Mouse (Mus musculus): ENCODE measurements around the gene Casp8ap2. TPM values are rescaled to one million over a fixed set of nuclear protein-coding genes. Genes with fewer than 3 reads are reported as not detected.

Casp8ap2 gene
- polyA plus RNA-seq, 1 experiment from 2014 or later: 39.7 TPM

DNA sequence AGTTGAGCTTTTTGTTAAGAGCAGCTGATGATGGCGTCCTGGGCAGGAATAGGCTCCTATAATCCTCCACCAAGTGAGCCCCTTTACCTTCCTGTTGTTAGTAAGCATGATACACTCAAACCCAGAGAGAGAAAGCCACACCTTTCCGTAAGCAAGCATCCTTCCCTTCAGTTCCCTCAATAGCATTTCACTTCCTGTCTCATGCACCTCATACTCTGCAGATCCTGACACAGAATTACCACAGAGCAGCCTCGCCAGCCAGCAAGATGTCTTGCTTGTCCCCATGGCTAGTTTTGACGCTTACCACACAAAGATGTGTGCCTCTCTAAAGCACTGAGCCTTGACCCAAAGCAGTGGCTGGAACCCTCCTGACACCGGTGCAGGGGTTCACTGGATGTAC, 27.7 kb upstream of the Casp8ap2 start:
- Histone ChIP-seq H3K4me1 (replicated peaks) (no peaks in the 10 kb centered on the region), H3K9me3 (no peaks in the 10 kb centered on the region), H3K9ac (no peak overlapping the region), H3K27me3 (no peaks in the 10 kb centered on the region), H3K36me3 (no peaks in the 10 kb centered on the region), H3K4me2 (no peak overlapping the region), H3K4me3 (no peak overlapping the region), H3K27ac (replicated peaks) (no peak overlapping the region)
- no peak for ATAC-seq (ENCODE audit: low read depth)
- WGBS: 89% methylated on average over 5 of the region's 5 CpGs

DNA sequence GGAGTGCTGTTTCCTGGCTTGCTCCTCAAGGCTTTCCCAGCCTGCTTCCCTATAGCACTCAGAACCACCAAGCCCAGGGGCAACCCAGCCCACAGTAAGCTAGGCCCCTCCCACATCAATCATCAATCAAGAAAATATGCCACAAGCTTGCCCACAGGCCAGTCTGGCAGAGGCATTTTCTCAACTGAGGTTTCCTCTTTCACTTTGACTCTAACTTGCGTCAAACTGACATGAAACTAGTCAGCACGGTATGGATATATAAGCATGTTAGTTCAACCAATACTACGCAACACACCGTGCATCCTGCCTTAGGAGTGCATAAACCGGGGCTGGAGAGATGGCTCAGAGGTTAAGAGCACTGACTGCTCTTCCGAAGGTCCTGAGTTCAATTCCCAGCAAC, 27.0 kb upstream of the Casp8ap2 start:
- H3K4me1 ChIP-seq (replicated peaks): no peaks in the 10 kb centered on the region
- ATAC-seq (ENCODE audit: low read depth): no peak
- WGBS: 90% methylated on average over 6 of the region's 6 CpGs
- H3K27me3 ChIP-seq: no peaks in the 10 kb centered on the region
- H3K4me3 ChIP-seq: no peak overlapping the region
- no peaks in the 10 kb centered on the region for H3K9me3 ChIP-seq
- H3K4me2 ChIP-seq: no peak overlapping the region
- no peak overlapping the region for H3K27ac ChIP-seq (replicated peaks)
- no peak overlapping the region for H3K9ac ChIP-seq
- no peaks in the 10 kb centered on the region for H3K36me3 ChIP-seq

DNA sequence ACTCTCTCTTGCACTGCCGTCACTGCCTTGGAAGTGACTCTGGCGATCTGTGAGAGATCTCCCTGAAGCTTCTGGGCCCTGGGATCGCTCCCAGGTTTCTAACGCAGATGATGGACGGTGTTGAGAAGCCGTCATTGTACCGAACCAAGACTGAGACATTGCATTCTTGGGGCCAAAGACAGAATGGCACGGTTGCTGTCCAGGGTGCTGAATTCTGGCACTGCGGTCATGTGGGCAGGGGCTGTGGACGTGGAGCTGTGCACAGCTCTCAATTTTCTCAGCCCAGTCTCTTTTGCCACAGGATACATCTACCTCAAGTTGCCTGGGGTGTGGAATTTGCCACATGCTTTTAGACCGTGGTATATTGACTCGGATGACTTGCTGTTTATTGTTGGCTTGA, 14.1 kb upstream of the Casp8ap2 start:
- Histone ChIP-seq H3K4me3 (no peak overlapping the region), H3K4me1 (replicated peaks) (no peaks in the 10 kb centered on the region), H3K9me3 (no peaks in the 10 kb centered on the region), H3K4me2 (no peak overlapping the region), H3K36me3 (no peaks in the 10 kb centered on the region), H3K27me3 (no peaks in the 10 kb centered on the region), H3K27ac (replicated peaks) (no peak overlapping the region), H3K9ac (no peak overlapping the region)
- WGBS: 31% methylated on average over 12 of the region's 12 CpGs
- no peak for ATAC-seq (ENCODE audit: low read depth)

DNA sequence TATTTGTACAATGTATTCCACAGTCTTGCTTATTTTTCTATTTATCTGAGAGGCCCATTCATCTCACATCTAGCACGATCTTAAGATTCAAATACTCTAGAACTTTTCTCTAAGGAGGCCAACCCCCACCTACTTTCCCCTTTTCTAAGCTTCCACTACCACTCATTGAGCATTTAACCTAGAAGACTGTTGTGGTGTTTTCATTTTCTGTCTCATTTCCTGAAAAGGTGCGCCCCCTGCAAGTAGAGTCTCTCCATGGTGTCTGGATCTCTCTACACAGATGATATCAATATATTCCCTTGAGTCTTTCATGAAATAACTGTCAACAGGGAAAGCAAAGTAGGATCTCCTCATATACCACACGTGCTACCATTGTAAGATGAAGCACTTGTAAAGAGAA, 12.6 kb upstream of the Casp8ap2 start, which contains the start of gene Gja10:
Gja10 (minus strand) TSS at position 101 of the 400 bp plus-strand sequence.
- ATAC-seq (ENCODE audit: low read depth): no peak
- H3K4me1 ChIP-seq (replicated peaks): no peaks in the 10 kb centered on the region
- H3K9ac ChIP-seq: no peak within 1 kb of the TSS
- no peaks in the 10 kb centered on the region for H3K9me3 ChIP-seq
- no peak within 1 kb of the TSS for H3K4me2 ChIP-seq
- no peaks in the 10 kb centered on the region for H3K36me3 ChIP-seq
- no peaks in the 10 kb centered on the region for H3K27me3 ChIP-seq
- 68% methylated on average over 3 of the region's 3 CpGs for WGBS
- no peak within 1 kb of the TSS for H3K27ac ChIP-seq (replicated peaks)
- no peak within 1 kb of the TSS for H3K4me3 ChIP-seq

DNA sequence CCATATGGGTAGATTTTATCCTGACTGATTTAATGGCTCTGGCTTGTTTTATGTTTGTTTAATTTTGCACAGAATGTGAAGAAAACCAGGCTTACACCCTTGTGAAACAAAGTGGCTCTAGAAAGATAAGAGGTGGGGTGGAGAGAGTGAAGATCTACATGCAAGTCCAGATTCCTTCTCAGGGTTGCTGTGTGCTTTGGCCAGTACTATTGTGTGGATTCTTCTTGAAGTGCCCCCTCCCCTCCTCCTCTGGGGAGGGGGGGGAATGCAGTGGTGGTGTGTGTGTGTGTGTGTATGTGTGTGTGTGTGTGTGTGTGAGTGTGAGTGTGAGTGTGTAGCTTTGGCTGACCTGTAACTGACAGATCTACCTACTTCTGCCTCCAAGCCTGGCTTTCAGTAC, 6.4 kb downstream of the Casp8ap2 start:
- H3K9ac ChIP-seq: no peak overlapping the region
- peaks cover 10% of the 10 kb centered on the region for H3K36me3 ChIP-seq
- no peak overlapping the region for H3K27ac ChIP-seq (replicated peaks)
- no peak for ATAC-seq (ENCODE audit: low read depth)
- no peaks in the 10 kb centered on the region for H3K27me3 ChIP-seq
- peaks cover 9% of the 10 kb centered on the region for H3K4me1 ChIP-seq (replicated peaks)
- no peak overlapping the region for H3K4me2 ChIP-seq
- H3K4me3 ChIP-seq: no peak overlapping the region
- H3K9me3 ChIP-seq: no peaks in the 10 kb centered on the region

DNA sequence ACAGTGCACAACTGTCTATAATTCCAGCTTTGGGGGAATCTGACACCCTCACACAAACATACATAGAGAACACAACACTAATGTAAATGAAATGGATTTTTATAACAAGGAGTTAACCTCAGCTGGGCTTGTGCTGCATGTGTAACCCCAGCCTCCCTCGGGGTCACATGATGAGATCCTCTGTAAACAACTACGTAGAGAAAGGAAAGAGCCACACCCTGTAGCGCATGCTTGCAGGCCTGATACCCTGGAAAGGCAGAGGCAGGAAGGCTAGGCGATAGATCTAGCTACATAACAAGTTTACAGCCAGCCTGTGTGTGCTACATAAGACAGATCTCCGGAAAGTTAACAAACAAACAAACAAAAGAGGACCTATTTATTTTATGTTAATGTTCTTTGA, 36.4 kb downstream of the Casp8ap2 start:
- 86% methylated on average over 5 of the region's 5 CpGs for WGBS

DNA sequence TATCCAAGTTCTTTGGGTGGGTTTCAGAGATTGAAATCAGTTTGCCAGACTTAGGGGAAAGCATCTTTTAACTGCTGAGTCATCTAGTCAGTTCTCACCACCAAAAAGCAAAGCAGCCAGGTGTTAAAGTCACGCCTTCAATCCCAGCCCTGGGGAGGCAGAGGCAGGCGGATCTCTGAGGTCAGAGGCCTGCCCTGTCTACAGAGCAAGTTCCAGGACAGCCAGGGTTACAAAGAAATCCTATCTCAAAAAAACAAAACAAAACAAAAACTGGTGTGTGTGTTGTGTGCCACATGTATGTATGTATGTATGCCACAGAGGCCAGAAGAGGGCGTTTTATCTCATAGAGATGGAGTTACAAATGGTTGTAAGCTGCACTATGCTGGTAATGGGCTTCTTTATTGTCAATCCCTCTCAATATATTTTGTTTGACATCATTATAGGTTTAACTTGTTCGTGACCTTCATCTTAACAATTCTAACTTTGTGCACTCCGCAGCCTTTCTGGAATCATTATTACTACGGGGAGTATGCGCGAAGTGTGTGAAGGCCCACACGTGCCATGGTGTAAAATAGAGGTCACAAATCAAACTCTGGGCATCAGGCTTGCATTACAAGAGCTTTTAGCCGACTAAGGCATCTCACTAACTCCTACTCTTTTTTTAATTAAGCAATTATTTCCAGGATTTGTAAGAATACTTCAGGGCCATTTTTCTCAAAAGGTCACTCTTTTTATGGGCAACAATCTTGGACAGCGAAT, 41.1 kb downstream of the Casp8ap2 start:
- 48% methylated on average over 11 of the region's 11 CpGs for WGBS
- ATAC-seq (ENCODE audit: low read depth): peak; percentile 60
- H3K27me3 ChIP-seq: no peaks in the 10 kb centered on the region
- H3K4me2 ChIP-seq: peak overlapping the region; percentile 82
- peaks cover 20% of the 10 kb centered on the region for H3K36me3 ChIP-seq
- peak overlapping the region; percentile 79 for H3K9ac ChIP-seq
- H3K9me3 ChIP-seq: no peaks in the 10 kb centered on the region
- H3K4me1 ChIP-seq (replicated peaks): peaks cover 19% of the 10 kb centered on the region
- H3K4me3 ChIP-seq: peak overlapping the region; percentile 95
- peak overlapping the region; percentile 84 for H3K27ac ChIP-seq (replicated peaks)

More for the DNA sequence above, 36.4 kb downstream of the Casp8ap2 start:
- Histone ChIP-seq H3K36me3 (peaks cover 46% of the 10 kb centered on the region), H3K9ac (no peak overlapping the region), H3K4me2 (no peak overlapping the region), H3K9me3 (no peaks in the 10 kb centered on the region), H3K27ac (replicated peaks) (no peak overlapping the region), H3K27me3 (no peaks in the 10 kb centered on the region), H3K4me1 (replicated peaks) (peaks cover 7% of the 10 kb centered on the region), H3K4me3 (no peak overlapping the region)
- no peak for ATAC-seq (ENCODE audit: low read depth)

DNA sequence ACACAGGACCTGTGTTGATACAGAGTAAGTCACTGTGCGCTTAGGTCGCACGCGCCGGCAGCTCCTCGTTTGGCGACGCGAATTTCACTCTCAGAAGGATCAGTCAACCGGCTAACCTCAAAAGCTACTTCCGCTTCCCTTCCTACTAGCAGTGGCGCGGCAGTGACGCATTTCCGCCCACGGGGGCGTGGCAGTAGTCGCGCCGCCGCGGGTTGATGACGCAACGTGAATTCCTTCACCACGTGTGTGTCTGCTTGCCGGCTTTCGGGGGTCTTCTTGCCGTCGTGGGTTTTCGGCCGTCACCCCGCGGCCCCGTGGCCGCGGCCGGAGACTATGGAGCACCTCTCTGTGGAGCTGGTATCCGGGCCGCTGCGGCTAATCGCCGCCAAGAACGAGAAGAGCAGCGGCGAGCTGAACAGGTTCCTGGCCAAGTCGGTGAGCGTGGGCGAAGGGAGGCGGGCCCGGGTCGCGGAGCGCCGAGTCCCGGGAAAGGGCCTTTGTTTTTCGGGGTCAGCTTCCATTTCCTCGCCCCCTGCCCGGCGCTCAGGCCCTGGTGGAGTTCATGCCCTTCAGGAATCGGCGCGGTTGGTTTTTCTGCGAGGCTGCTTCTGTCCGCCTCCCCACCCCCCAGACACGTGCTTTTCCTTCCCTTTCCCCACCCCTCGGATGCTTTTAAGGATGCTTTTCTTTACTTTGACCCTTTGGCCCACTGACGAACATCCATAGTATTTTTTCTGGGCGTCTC, 41.8 kb downstream of the Casp8ap2 start, which contains the start of gene Mdn1:
Mdn1 (plus strand) TSS at position 202 of the 745 bp plus-strand sequence.
- 0% methylated on average over 68 of the region's 68 CpGs for WGBS
- Histone ChIP-seq H3K9me3 (no peaks in the 10 kb centered on the region), H3K9ac (peak within 1 kb of the TSS; percentile 79), H3K27ac (replicated peaks) (peak within 1 kb of the TSS; percentile 84), H3K36me3 (peaks cover 15% of the 10 kb centered on the region), H3K4me1 (replicated peaks) (peaks cover 19% of the 10 kb centered on the region), H3K4me2 (peak within 1 kb of the TSS; percentile 82), H3K4me3 (peak within 1 kb of the TSS; percentile 95), H3K27me3 (no peaks in the 10 kb centered on the region)
- peak; percentile 95 for ATAC-seq (ENCODE audit: low read depth)

DNA sequence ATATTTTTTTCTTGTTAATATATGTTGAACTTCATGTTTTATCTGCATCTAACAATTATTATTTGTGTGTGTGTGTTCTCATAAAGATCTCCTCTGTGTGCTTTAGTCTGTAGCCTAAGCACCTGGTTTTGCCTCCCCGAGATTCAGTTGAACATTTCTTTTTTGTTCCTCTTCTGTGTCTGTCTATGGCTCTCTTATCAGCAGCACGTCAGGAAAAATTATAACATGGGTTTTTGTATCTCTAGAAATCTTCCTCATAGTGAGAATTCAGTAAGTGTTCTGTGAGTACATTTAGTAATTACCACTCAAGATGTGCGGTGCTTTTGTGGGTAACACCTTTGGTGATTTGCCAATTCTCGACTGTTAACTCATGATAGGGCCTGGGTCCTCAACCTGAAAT, 50.6 kb downstream of the Casp8ap2 start:
- ATAC-seq (ENCODE audit: low read depth): no peak
- Histone ChIP-seq H3K27me3 (no peaks in the 10 kb centered on the region), H3K4me1 (replicated peaks) (no peaks in the 10 kb centered on the region), H3K27ac (replicated peaks) (no peak overlapping the region), H3K4me2 (no peak overlapping the region), H3K9ac (no peak overlapping the region), H3K4me3 (no peak overlapping the region), H3K9me3 (no peaks in the 10 kb centered on the region), H3K36me3 (peaks cover 71% of the 10 kb centered on the region)
- 96% methylated on average over 4 of the region's 4 CpGs for WGBS

DNA sequence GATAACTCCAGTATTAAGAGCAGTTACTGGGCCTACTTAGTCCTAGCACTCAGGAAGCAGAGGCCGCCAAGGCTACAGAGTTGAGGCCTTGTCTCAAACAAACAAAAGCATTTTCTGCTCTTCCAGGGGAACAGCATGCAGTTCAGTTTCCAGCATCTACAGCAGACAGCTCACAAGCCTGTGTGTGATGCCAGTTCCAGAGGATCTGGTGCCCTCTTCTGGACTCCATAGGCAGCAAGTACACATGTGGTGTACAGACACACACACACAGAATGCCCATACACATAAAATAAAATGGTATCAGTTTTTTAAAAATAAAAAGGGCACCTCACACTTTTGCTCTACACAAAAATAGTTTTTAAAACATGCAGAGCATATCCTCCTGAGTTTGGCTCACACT, 53.0 kb downstream of the Casp8ap2 start:
- no peaks in the 10 kb centered on the region for H3K9me3 ChIP-seq
- H3K27ac ChIP-seq (replicated peaks): no peak overlapping the region
- peaks cover 86% of the 10 kb centered on the region for H3K36me3 ChIP-seq
- no peaks in the 10 kb centered on the region for H3K27me3 ChIP-seq
- 91% methylated on average over 1 of the region's 1 CpGs for WGBS
- H3K4me3 ChIP-seq: no peak overlapping the region
- H3K4me2 ChIP-seq: no peak overlapping the region
- no peak for ATAC-seq (ENCODE audit: low read depth)
- H3K4me1 ChIP-seq (replicated peaks): no peaks in the 10 kb centered on the region
- no peak overlapping the region for H3K9ac ChIP-seq

DNA sequence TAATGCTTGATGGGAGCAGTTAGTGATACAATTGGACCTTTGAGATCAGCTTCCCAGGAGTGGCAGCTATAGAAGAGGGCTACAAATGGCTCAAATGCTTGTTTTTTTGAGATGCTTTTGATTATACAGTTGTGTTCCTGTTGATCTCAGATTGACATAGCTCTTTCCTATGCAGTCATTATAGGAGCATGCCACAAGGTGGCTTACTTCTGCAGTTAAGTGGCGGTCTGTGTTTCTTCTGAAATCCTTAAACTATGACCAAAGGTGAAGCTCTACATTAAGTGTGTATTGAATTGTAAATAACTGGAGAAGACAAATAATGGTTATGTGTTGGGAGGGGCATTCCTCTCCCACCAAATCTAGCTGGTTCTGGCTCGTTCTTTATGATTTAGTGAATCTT, 54.6 kb downstream of the Casp8ap2 start:
- 92% methylated on average over 2 of the region's 2 CpGs for WGBS
- H3K4me2 ChIP-seq: no peak overlapping the region
- H3K4me1 ChIP-seq (replicated peaks): no peaks in the 10 kb centered on the region
- H3K27me3 ChIP-seq: no peaks in the 10 kb centered on the region
- H3K36me3 ChIP-seq: peaks cover 84% of the 10 kb centered on the region
- no peak for ATAC-seq (ENCODE audit: low read depth)
- H3K27ac ChIP-seq (replicated peaks): no peak overlapping the region
- no peak overlapping the region for H3K9ac ChIP-seq
- no peak overlapping the region for H3K4me3 ChIP-seq
- H3K9me3 ChIP-seq: no peaks in the 10 kb centered on the region

DNA sequence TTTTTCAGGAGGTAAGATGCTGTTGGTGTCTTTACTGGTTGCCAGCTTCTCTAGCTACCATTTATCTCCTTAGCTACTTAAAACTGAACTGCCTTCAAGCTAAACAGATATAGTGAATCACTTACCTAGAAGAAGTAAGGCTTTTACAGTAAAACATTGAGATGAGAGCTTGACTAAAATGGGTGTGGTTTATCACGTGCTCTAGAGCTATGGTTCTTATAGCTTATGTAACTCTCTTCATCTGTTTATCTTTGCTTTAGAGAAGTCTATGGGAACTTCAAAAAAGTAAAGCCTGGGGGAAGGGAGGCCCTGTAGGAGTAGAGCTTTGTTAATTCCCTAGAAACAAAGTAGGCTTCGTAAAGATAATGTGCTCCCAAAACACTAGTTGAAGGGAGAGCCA, 58.8 kb downstream of the Casp8ap2 start:
- Histone ChIP-seq H3K36me3 (peaks cover 95% of the 10 kb centered on the region), H3K4me1 (replicated peaks) (no peaks in the 10 kb centered on the region), H3K27me3 (no peaks in the 10 kb centered on the region), H3K9ac (no peak overlapping the region), H3K9me3 (no peaks in the 10 kb centered on the region), H3K4me3 (no peak overlapping the region), H3K4me2 (no peak overlapping the region), H3K27ac (replicated peaks) (no peak overlapping the region)
- ATAC-seq (ENCODE audit: low read depth): no peak
- 96% methylated on average over 2 of the region's 2 CpGs for WGBS
